Mouse (Mus musculus) liver, embryonic 14.5 days (tissue): Measurements from ENCODE around the gene Fcer1g.

Source experiments
- CTCF ChIP-seq: IDR thresholded peaks from 2 replicates; pipeline ENCODE4 v1.5.1; 2016; ENCODE audit warnings: antibody characterized with exemption, low read depth, control low read depth
- EP300 ChIP-seq: IDR thresholded peaks from 2 replicates; pipeline ENCODE4 v1.6.1; 2016; ENCODE audit warnings: antibody characterized with exemption, low read depth

DNA sequence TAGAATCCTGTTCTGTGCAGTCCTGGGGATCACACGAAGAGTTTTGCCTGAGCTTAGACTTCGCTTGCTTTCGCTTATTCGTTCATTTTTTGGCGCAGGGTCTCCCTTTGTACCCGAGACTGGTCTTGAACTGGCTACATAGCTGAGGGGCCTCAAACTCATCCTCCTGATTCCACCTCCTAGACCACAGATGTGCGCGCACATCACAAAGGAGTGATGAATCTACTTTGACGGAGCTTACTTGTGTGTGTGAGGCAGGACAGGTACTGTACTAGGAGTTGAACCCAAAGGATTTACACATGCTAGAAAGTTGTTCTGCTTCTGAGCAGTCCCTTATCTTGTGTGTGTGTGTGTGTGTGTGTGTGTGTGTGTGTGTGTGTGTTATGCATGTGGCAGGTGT, 43.3 kb downstream of the Fcer1g start:
- TF ChIP-seq CTCF = no peak
- TF ChIP-seq EP300 = no peak
